Mouse (Mus musculus): ENCODE measurements around the gene Nabp2. TPM values are rescaled to one million over a fixed set of nuclear protein-coding genes. Genes with fewer than 3 reads are reported as not detected.
A peak's percentile ranks its signal among the peaks of the same experiment; 100 is the strongest.

The Nabp2 gene
- total and polyA plus RNA-seq, 2 experiments: 12.9 to 22.3 TPM

DNA sequence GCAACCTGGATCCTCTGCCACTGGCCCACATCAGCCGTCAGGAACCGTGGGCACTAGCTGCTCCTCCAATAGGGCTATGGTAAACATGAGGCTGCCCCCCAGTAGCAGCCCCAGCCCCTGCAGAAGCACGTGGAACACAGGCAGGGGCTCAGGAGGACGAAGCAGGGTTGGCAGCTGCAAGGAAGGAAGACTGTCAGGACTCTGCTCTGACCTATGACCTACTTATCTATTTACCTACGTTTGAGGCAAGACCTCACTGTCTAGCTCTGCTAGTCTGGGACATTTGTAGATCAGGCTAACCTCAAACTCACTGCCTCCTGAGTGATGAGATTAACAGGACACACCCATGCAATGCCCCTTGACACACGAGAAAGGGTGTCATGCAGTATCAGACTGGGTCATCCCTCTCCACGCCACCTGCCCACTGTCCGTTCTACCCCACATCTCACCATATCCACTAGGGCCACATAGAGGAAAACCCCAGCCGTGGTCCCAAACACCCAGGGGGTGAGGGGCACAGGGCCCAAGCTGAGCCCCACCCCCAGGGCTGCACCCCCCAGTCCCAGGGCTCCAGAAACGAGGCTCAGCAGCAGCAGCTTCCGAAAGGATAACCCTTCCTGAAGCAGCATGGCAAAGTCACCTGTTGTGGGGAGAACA lies 15.1 kb downstream of the Nabp2 start:
- WGBS: 41% methylated on average over 11 of the region's 11 CpGs
- H3K27ac ChIP-seq (replicated peaks; ENCODE audit: insufficient read depth, low read depth, low read length): no peak overlapping the region

DNA sequence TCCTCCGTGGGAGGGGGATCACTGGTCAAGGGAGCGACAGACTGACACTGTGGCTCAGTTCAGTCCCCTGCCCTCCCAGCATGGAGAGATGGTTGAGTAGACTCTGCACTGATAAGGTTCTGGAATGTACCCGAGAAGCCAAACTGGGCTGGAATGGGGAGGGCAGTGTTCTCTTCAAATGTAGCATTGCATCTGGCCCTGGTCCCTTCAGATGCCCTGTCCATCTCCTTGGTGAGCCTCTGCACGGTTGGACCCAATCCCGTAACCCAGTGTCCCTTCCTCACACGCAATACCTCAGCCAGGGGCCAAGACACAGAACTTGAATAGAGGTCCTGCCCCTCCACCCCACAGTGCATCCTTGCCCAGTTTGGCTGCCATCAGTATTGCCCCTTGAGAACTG lies 19.4 kb downstream of the Nabp2 start:
- Histone ChIP-seq H3K36me3 (ENCODE audit: control insufficient read depth, insufficient read depth, low read length) (no peaks in the 10 kb centered on the region; the same call in 1 of the 2 replicates), H3K27me3 (ENCODE audit: control insufficient read depth, insufficient read depth, low read length) (no peaks in the 10 kb centered on the region), H3K27ac (replicated peaks; ENCODE audit: insufficient read depth, low read depth, low read length) (no peak overlapping the region), H3K9ac (ENCODE audit: low read depth, low read length) (no peak overlapping the region), H3K79me2 (ENCODE audit: control insufficient read depth, insufficient read depth, low read length) (no peaks in the 10 kb centered on the region), H3K4me1 (ENCODE audit: control insufficient read depth, insufficient read depth, low read length) (peaks cover 11% of the 10 kb centered on the region; the same call in 1 of the 2 replicates), H3K4me3 (ENCODE audit: insufficient read depth, low read depth, low read length) (no peak overlapping the region)
- no peak for TF ChIP-seq POLR2A (IDR thresholded peaks at IDR 0.05; ENCODE audit: extremely low read depth, insufficient read depth, low read length)
- no peak for TF ChIP-seq CTCF (IDR thresholded peaks at IDR 0.05; ENCODE audit: low read depth, low read length)
- 76% methylated on average over 6 of the region's 6 CpGs for WGBS
- DNase-seq (ENCODE audit: extremely low read depth, low read depth, low spot score): no peak

More for the DNA sequence above, 15.1 kb downstream of the Nabp2 start:
- TF ChIP-seq POLR2A (IDR thresholded peaks at IDR 0.05; ENCODE audit: extremely low read depth, insufficient read depth, low read length) (no peak), CTCF (IDR thresholded peaks at IDR 0.05; ENCODE audit: low read depth, low read length) (no peak)
- Histone ChIP-seq H3K4me1 (ENCODE audit: control insufficient read depth, insufficient read depth, low read length) (peaks cover 11% of the 10 kb centered on the region; the same call in 1 of the 2 replicates), H3K27me3 (ENCODE audit: control insufficient read depth, insufficient read depth, low read length) (no peaks in the 10 kb centered on the region), H3K36me3 (ENCODE audit: control insufficient read depth, insufficient read depth, low read length) (no peaks in the 10 kb centered on the region; the same call in 1 of the 2 replicates), H3K9ac (ENCODE audit: low read depth, low read length) (0 out of 2 replicates have a peak overlapping the region, but pooled peaks have one; percentile 11), H3K79me2 (ENCODE audit: control insufficient read depth, insufficient read depth, low read length) (no peaks in the 10 kb centered on the region), H3K4me3 (ENCODE audit: insufficient read depth, low read depth, low read length) (no peak overlapping the region)
- DNase-seq (ENCODE audit: extremely low read depth, low read depth, low spot score): peak; percentile 71

DNA sequence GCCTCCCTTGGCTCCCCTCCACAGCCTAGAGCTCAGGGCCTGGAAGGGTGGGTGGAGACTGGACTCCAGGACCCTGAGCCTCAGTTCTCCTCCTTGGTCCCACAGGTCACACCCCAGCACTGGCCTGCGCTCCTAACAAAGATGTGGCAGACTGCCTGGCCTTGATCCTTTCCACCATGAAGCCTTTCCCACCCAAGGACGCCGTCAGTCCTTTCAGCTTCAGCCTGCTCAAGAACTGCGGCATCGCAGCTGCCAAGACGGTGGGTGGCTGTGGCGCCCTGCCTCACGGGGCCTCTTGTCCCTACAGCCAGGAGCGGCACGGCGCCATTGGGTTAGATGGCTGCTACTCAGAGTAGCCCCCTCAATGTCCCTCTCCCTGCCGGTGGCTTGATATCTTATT lies 20.9 kb downstream of the Nabp2 start:
- H3K27me3 ChIP-seq (ENCODE audit: control insufficient read depth, insufficient read depth, low read length): no peaks in the 10 kb centered on the region
- no peaks in the 10 kb centered on the region for H3K79me2 ChIP-seq (ENCODE audit: control insufficient read depth, insufficient read depth, low read length)
- no peak for TF ChIP-seq CTCF (IDR thresholded peaks at IDR 0.05; ENCODE audit: low read depth, low read length)
- TF ChIP-seq POLR2A (IDR thresholded peaks at IDR 0.05; ENCODE audit: extremely low read depth, insufficient read depth, low read length): no peak
- H3K4me1 ChIP-seq (ENCODE audit: control insufficient read depth, insufficient read depth, low read length): no peaks in the 10 kb centered on the region
- no peak overlapping the region for H3K4me3 ChIP-seq (ENCODE audit: insufficient read depth, low read depth, low read length)
- H3K9ac ChIP-seq (ENCODE audit: low read depth, low read length): no peak overlapping the region
- no peak for DNase-seq (ENCODE audit: extremely low read depth, low read depth, low spot score)
- 96% methylated on average over 12 of the region's 12 CpGs for WGBS
- H3K36me3 ChIP-seq (ENCODE audit: control insufficient read depth, insufficient read depth, low read length): peaks cover 2% of the 10 kb centered on the region; the same call in 1 of the 2 replicates
- no peak overlapping the region for H3K27ac ChIP-seq (replicated peaks; ENCODE audit: insufficient read depth, low read depth, low read length)

DNA sequence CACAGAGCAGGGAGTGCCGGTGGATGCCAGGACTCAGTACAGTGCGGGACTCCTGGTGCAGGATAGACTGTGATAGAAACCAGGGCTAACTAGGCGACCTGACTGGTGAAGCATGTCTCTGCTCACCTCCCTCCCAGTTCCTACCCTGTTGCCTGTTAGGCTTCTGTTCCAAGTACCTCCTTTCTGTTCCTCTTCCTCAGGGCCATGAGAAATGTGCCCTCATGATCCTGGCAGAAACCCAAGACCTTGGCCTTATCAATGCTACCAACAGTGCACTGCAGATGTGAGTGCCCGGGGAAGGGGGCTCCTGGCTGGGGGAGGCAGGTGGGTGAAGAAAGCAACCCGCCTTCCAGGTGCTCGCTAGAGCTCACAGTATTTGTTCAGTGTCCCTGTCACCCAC lies 21.7 kb downstream of the Nabp2 start:
- Histone ChIP-seq H3K4me3 (ENCODE audit: insufficient read depth, low read depth, low read length) (no peak overlapping the region), H3K27me3 (ENCODE audit: control insufficient read depth, insufficient read depth, low read length) (no peaks in the 10 kb centered on the region), H3K36me3 (ENCODE audit: control insufficient read depth, insufficient read depth, low read length) (peaks cover 6% of the 10 kb centered on the region; the same call in 1 of the 2 replicates), H3K4me1 (ENCODE audit: control insufficient read depth, insufficient read depth, low read length) (no peaks in the 10 kb centered on the region), H3K9ac (ENCODE audit: low read depth, low read length) (no peak overlapping the region), H3K79me2 (ENCODE audit: control insufficient read depth, insufficient read depth, low read length) (no peaks in the 10 kb centered on the region), H3K27ac (replicated peaks; ENCODE audit: insufficient read depth, low read depth, low read length) (no peak overlapping the region)
- TF ChIP-seq CTCF (IDR thresholded peaks at IDR 0.05; ENCODE audit: low read depth, low read length) (no peak), POLR2A (IDR thresholded peaks at IDR 0.05; ENCODE audit: extremely low read depth, insufficient read depth, low read length) (no peak)
- WGBS: 80% methylated on average over 6 of the region's 6 CpGs
- DNase-seq (ENCODE audit: extremely low read depth, low read depth, low spot score): no peak

DNA sequence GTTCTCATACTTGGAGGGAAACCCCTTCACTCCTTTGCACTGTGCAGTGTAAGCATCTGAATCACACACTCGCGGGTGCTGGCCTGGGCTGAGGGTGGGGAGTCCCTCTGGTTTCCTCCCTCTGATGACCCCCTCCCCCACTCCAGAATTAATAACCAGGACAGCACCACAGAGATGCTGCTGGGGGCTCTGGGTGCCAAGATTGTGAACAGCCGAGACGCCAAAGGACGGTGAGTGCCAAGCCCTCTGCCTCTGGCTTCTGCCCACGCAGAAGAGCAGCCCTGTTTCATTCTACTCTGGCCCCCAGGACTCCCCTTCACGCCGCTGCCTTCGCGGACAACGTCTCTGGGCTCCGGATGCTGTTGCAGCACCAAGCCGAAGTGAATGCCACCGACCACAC lies 22.4 kb downstream of the Nabp2 start:
- Histone ChIP-seq H3K4me1 (ENCODE audit: control insufficient read depth, insufficient read depth, low read length) (no peaks in the 10 kb centered on the region), H3K79me2 (ENCODE audit: control insufficient read depth, insufficient read depth, low read length) (no peaks in the 10 kb centered on the region)
- 93% methylated on average over 14 of the region's 14 CpGs for WGBS

DNA sequence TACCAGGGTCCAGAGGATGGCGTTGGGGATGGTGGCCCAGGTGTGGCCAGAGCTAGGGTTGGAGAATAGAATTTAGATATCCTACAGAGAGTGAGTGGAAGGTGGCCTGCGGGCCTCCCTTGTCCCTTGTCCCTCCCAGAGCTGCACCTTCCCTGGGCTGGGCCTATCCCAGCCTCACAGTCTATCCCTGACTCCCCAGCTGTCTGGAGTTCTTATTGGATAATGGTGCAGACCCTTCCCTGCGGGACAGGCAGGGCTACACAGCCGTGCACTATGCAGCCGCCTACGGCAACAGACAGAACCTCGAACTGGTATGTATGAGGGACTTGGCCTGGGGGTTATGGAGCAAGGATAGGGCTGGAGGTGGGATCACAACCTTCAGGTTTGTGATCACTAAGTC lies 25.4 kb downstream of the Nabp2 start:
- no peak overlapping the region for H3K27ac ChIP-seq (replicated peaks; ENCODE audit: insufficient read depth, low read depth, low read length)
- no peaks in the 10 kb centered on the region for H3K27me3 ChIP-seq (ENCODE audit: control insufficient read depth, insufficient read depth, low read length)
- H3K36me3 ChIP-seq (ENCODE audit: control insufficient read depth, insufficient read depth, low read length): peaks cover 24% of the 10 kb centered on the region
- H3K9ac ChIP-seq (ENCODE audit: low read depth, low read length): no peak overlapping the region
- no peak overlapping the region for H3K4me3 ChIP-seq (ENCODE audit: insufficient read depth, low read depth, low read length)
- TF ChIP-seq POLR2A (IDR thresholded peaks at IDR 0.05; ENCODE audit: extremely low read depth, insufficient read depth, low read length) (no peak), CTCF (IDR thresholded peaks at IDR 0.05; ENCODE audit: low read depth, low read length) (no peak)
- no peaks in the 10 kb centered on the region for H3K79me2 ChIP-seq (ENCODE audit: control insufficient read depth, insufficient read depth, low read length)
- H3K4me1 ChIP-seq (ENCODE audit: control insufficient read depth, insufficient read depth, low read length): no peaks in the 10 kb centered on the region
- 94% methylated on average over 7 of the region's 7 CpGs for WGBS
- no peak for DNase-seq (ENCODE audit: extremely low read depth, low read depth, low spot score)

More for the DNA sequence above, 22.4 kb downstream of the Nabp2 start:
- H3K36me3 ChIP-seq (ENCODE audit: control insufficient read depth, insufficient read depth, low read length): peaks cover 11% of the 10 kb centered on the region; the same call in 1 of the 2 replicates
- H3K9ac ChIP-seq (ENCODE audit: low read depth, low read length): no peak overlapping the region
- H3K4me3 ChIP-seq (ENCODE audit: insufficient read depth, low read depth, low read length): no peak overlapping the region
- TF ChIP-seq CTCF (IDR thresholded peaks at IDR 0.05; ENCODE audit: low read depth, low read length) (no peak), POLR2A (IDR thresholded peaks at IDR 0.05; ENCODE audit: extremely low read depth, insufficient read depth, low read length) (no peak)
- H3K27ac ChIP-seq (replicated peaks; ENCODE audit: insufficient read depth, low read depth, low read length): no peak overlapping the region
- H3K27me3 ChIP-seq (ENCODE audit: control insufficient read depth, insufficient read depth, low read length): no peaks in the 10 kb centered on the region
- DNase-seq (ENCODE audit: extremely low read depth, low read depth, low spot score): no peak

All from liver, adult 2 months (tissue).